Mouse (Mus musculus) liver, postnatal 0 days (tissue): ENCODE results near the gene Gfra1. TPM values are rescaled to one million over a fixed set of nuclear protein-coding genes. Genes with fewer than 3 reads are reported as not detected.

ENCODE experiments used
- ATAC-seq: fragments of 200-750 bp; cut with Nextera tagmentation; 2 replicates; pipeline ENCODE4 v1.8.0; 2017; ENCODE audit warnings: mild to moderate bottlenecking, moderate library complexity
- DNase-seq: peaks from one replicate; pipeline ENCODE4 v3.0.0-alpha.2; 2016
- H3K27ac ChIP-seq: fragments of 300-500 bp; sonication (generic); 2 replicates; pipeline ENCODE4 v1.5.1; 2014; ENCODE audit warnings: antibody characterized with exemption, moderate library complexity, mild to moderate bottlenecking, low read depth
- H3K27me3 ChIP-seq: fragments of 300-500 bp; sonication (generic); 2 replicates; pipeline ENCODE4 v1.6.1; 2014; ENCODE audit warnings: low read length, control low read depth, mixed read lengths; ENCODE audit not compliant: insufficient read depth
- H3K36me3 ChIP-seq: fragments of 300-500 bp; sonication (generic); replicated peaks from 2 replicates; pipeline ENCODE4 v1.6.1; 2014; ENCODE audit warnings: mild to moderate bottlenecking, control low read depth, low read length, moderate library complexity, mixed read lengths; ENCODE audit not compliant: insufficient read depth
- H3K4me1 ChIP-seq: fragments of 300-500 bp; sonication (generic); 2 replicates; pipeline ENCODE4 v1.6.1; 2014; ENCODE audit warnings: antibody characterized with exemption, mild to moderate bottlenecking, control low read depth; ENCODE audit not compliant: insufficient read depth
- H3K4me2 ChIP-seq: fragments of 300-500 bp; sonication (generic); 2 replicates; pipeline ENCODE4 v1.6.1; 2014; ENCODE audit warnings: low read depth, mild to moderate bottlenecking, low read length, moderate library complexity, mixed read lengths
- H3K4me3 ChIP-seq: fragments of 300-500 bp; sonication (generic); 2 replicates; pipeline ENCODE4 v1.5.1; 2014; ENCODE audit warnings: low read depth, low read length
- H3K9ac ChIP-seq: fragments of 300-500 bp; sonication (generic); replicated peaks from 2 replicates; pipeline ENCODE4 v1.6.1; 2014; ENCODE audit warnings: mild to moderate bottlenecking, moderate library complexity
- H3K9me3 ChIP-seq: fragments of 300-500 bp; sonication (generic); 2 replicates; pipeline ENCODE4 v1.6.1; 2016; ENCODE audit warnings: mild to moderate bottlenecking, control low read depth, low read length, mixed read lengths
- CTCF ChIP-seq: sonication (generic); IDR thresholded peaks from 2 replicates; pipeline ENCODE4 v1.5.1; 2016; ENCODE audit warnings: antibody characterized with exemption, low read depth
- EP300 ChIP-seq: IDR thresholded peaks from 2 replicates; pipeline ENCODE4 v1.6.1; 2016; ENCODE audit warnings: antibody characterized with exemption, low read depth, mild to moderate bottlenecking
- WGBS: fragments of 180-500 bp; shearing (Covaris S2); extraction: QIAGEN DNeasy Blood & Tissue Kit; methylation state at CpG from one replicate; pipeline ENCODE4 v1.1.7; 2014; ENCODE audit not compliant: insufficient replicate concordance; 5-methylcytosine and 5-hydroxymethylcytosine counted together
- polyA plus RNA-seq: library from polyadenylated mRNA; unstranded; fragments of >200 nt; fragmentation: Nextera tagmentation; extraction: Ambion mirVana; gene quantifications from 2 replicates; pipeline ENCODE4 v1.2.1, GENCODE M21; 2015

The Gfra1 gene
- polyA plus RNA-seq, 1 experiment from 2014 or later, result 8.8 TPM

DNA sequence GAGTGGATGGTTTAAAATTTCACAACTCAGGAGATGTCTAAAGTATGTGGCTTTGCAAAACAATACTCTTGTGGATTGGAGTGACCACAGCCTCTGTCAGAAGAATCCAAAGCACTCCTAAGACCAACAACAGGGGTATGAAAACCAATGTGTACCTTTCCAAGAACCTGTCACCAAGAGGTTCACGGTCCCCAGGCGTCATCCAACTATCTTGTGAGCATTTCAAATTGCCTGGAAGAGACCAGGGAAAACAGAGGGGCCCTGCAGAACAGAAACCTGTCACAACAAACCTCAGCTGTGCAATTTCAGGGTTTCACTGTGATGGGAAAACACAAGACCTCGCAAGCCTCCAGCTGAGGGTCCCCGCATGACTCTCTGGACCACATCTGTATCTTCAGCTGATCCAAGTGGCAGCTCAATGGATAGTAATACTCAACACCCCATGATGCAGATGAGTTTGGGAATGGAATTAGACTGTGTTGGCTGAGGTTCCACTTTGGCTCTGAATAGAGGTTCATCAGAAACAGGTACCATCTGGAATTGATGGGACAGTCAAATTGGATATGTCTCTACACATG, 32.7 kb downstream of the Gfra1 start:
- no peak overlapping the region for H3K4me2 ChIP-seq
- no peaks in the 10 kb centered on the region for H3K9me3 ChIP-seq
- no peak overlapping the region for H3K9ac ChIP-seq
- H3K4me3 ChIP-seq, result no peak overlapping the region
- H3K4me1 ChIP-seq, result no peaks in the 10 kb centered on the region
- DNase-seq (no peak), ATAC-seq (no peak)
- no peaks in the 10 kb centered on the region for H3K27me3 ChIP-seq
- no peak overlapping the region for H3K27ac ChIP-seq
- no peak for TF ChIP-seq EP300
- no peak for TF ChIP-seq CTCF
- 72% methylated on average over 4 of the region's 4 CpGs for WGBS
- H3K36me3 ChIP-seq, result no peaks in the 10 kb centered on the region

DNA sequence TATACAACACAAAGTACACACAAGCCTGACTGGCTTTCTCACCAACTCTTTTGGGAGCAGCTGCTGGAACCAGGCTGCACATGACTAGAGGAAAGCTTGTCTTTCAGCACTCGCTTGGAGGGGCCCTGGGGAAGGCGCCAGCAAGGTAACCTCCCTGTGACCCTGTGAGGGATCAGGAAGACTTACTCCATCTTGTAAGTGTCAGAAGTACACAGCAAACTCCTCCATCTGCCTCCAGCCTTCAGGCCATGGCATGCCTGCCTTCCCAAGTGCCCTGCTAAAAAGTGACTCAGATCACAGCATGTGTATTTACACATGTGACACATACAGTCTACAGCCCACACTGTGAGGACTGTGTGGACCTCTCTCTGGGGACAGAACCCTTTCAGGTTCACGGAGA, 36.0 kb downstream of the Gfra1 start:
- Histone ChIP-seq H3K27ac (no peak overlapping the region), H3K9me3 (no peaks in the 10 kb centered on the region), H3K9ac (no peak overlapping the region), H3K4me3 (no peak overlapping the region), H3K36me3 (no peaks in the 10 kb centered on the region), H3K27me3 (no peaks in the 10 kb centered on the region), H3K4me1 (no peaks in the 10 kb centered on the region), H3K4me2 (no peak overlapping the region)
- whole genome bisulfite sequencing, result 75% methylated on average over 3 of the region's 3 CpGs
- DNase-seq (no peak), ATAC-seq (peak; percentile 31; the same call in 1 of the 2 replicates)
- TF ChIP-seq CTCF (no peak), EP300 (no peak)

DNA sequence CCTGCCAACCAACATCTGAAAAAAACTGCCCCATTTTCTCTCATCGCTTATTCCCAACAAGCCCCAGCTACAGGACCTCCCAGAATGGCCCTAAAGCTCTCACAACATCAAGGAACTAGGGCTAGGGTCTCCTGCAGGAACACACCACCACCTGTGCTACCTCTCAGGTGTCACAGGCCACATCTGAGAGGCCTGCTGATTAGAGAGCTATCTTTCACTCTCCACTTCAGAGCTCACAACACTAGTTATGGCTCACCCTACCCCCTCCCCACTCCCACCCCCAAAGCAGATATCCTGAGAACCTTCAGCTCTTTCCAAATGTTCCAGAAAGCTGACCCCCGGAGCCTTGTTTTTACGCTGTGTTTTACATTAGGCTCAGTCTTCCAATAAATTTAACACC, 36.4 kb downstream of the Gfra1 start:
- ATAC-seq (no peak), DNase-seq (no peak)
- Histone ChIP-seq H3K9me3 (no peaks in the 10 kb centered on the region), H3K4me3 (no peak overlapping the region), H3K9ac (no peak overlapping the region), H3K4me2 (no peak overlapping the region), H3K36me3 (no peaks in the 10 kb centered on the region), H3K27ac (no peak overlapping the region), H3K4me1 (no peaks in the 10 kb centered on the region), H3K27me3 (no peaks in the 10 kb centered on the region)
- TF ChIP-seq EP300 (no peak), CTCF (no peak)
- WGBS, result 92% methylated on average over 3 of the region's 3 CpGs

DNA sequence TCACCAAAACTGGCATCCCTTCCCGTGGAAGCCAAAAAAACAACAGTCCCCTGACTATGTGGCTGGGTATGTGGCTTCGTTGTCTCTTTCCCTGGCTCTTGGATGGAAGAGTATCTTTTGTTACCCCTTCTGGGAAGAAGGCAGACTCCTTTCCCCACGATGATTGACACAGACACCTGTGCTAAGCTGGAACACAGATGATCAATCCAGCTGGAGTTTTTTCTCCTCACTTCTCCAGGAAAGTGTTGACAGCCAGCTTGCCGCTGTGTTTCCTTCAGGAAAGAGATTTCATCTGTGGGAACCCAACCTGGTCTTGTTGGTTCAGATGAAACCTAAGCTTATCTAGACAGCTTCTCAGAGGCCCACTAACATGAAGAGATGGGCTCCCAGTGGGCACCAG, 40.5 kb downstream of the Gfra1 start:
- Histone ChIP-seq H3K27me3 (no peaks in the 10 kb centered on the region), H3K9ac (no peak overlapping the region), H3K4me1 (peaks cover 4% of the 10 kb centered on the region), H3K27ac (no peak overlapping the region), H3K4me2 (no peak overlapping the region), H3K9me3 (no peaks in the 10 kb centered on the region), H3K36me3 (no peaks in the 10 kb centered on the region), H3K4me3 (no peak overlapping the region)
- TF ChIP-seq EP300 (no peak), CTCF (no peak)
- no peak for DNase-seq
- ATAC-seq, result no peak
- WGBS, result 66% methylated on average over 4 of the region's 4 CpGs

DNA sequence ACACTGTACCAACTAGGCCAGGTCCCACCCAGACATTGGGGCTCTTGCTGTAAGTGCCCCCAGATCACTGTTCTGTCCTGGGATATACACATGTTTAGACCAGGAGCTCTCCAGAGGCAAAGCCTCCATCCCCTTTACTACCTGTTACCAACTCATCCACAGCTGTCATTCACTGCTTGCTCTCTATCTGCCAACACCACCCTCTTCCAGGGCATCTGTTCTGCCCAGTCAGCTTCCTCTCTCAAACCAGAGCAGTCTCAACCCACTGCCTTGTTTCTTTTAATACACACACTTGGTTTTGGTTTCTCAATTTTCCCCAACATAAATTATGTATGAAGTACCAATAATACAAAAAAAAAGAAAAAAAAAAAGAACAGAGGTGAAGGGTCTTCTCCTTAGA, 41.0 kb downstream of the Gfra1 start:
- Histone ChIP-seq H3K4me2 (no peak overlapping the region), H3K27me3 (no peaks in the 10 kb centered on the region), H3K36me3 (no peaks in the 10 kb centered on the region), H3K4me3 (no peak overlapping the region), H3K27ac (no peak overlapping the region), H3K9ac (no peak overlapping the region), H3K4me1 (peaks cover 4% of the 10 kb centered on the region), H3K9me3 (no peaks in the 10 kb centered on the region)
- ATAC-seq (no peak), DNase-seq (no peak)
- TF ChIP-seq CTCF, result no peak
- TF ChIP-seq EP300, result no peak

DNA sequence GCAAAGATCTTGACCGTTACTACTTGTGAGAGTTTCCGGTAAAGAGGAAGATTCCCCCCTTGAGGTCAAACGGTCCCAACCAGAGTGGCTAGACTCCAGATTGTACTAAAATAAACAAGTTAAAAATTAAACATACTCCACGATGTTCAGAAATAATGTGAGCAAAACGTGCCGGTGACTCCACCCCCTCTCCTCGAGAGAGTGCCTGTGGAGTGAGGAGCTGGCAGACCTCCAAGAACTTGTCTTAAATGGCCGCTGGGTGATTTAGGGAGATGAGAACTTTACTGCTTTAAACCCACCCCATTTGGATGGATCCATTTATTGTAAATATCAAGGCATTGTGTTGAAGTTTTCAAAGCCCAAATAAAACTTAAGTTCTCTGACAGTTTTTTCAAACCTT, 42.4 kb downstream of the Gfra1 start:
- Histone ChIP-seq H3K4me1 (peaks cover 4% of the 10 kb centered on the region), H3K9ac (no peak overlapping the region), H3K27ac (no peak overlapping the region), H3K36me3 (no peaks in the 10 kb centered on the region), H3K27me3 (no peaks in the 10 kb centered on the region), H3K4me3 (no peak overlapping the region), H3K9me3 (no peaks in the 10 kb centered on the region), H3K4me2 (0 out of 2 replicates have a peak overlapping the region, but pooled peaks have one; percentile 10)
- DNase-seq, result peak; percentile 50
- WGBS, result 13% methylated on average over 8 of the region's 8 CpGs
- ATAC-seq, result peak; percentile 33; the same call in 1 of the 2 replicates
- TF ChIP-seq CTCF (no peak), EP300 (no peak)

DNA sequence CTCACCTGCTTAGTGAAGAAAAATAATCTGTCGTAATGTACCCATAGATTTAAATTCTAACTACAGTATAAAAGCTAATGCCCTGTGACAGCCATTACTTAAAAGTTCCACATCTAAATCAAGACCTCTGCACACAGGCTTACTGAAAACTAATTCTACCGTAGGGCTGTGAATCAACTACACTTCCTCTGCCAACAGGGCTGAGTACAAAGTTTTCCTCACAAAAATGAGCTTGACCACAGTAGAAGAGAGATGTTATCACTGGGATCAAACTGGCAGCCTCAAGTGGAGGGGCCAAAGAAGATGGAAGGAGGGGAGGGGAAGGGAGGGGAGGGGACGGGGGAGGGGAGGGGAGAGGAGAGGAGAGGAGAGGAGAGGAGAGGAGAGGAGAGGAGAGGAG, 42.9 kb downstream of the Gfra1 start:
- TF ChIP-seq CTCF, result no peak
- Histone ChIP-seq H3K27ac (no peak overlapping the region), H3K4me1 (peaks cover 4% of the 10 kb centered on the region), H3K9ac (no peak overlapping the region), H3K4me3 (no peak overlapping the region), H3K27me3 (no peaks in the 10 kb centered on the region), H3K36me3 (no peaks in the 10 kb centered on the region), H3K4me2 (no peak overlapping the region), H3K9me3 (no peaks in the 10 kb centered on the region)
- WGBS, result 46% methylated on average over 2 of the region's 3 CpGs
- ATAC-seq (no peak), DNase-seq (no peak)
